In genomic region chr4:34157818-34158511, GRCm38 (mm10) we compare ENCODE assay signal across 20 mouse cellular contexts.
"Had no signal": no experiment of that assay in that cellular context is flagged by ENCODE, and none has a peak within 500 bp of the region (broad histone marks: within the 10 kb centered on the region; RNA-seq: fewer than 3 reads in every experiment).

No protein-coding gene starts in this region.

- H3K9ac ChIP-seq: liver, embryonic 14.5 days; lung, embryonic 14.5 days; midbrain, embryonic 12.5 days; neural tube, embryonic 13.5 days; neural tube, embryonic 15.5 days had no signal

- DNase-seq: lung, adult 18-20 months; lung, embryonic 14.5 days; lung, postnatal 10 days; lung, postnatal 4 days; midbrain, embryonic 14.5 days; retina, postnatal 1 day; right cerebral cortex, adult 18-20 months; right cerebral cortex, postnatal 25 days; right cerebral cortex, postnatal 4 days; spleen, adult 18-20 months; thymus, adult 2 months; thymus, postnatal 25 days; thymus, postnatal 4 days had no signal

- H3K4me2 ChIP-seq: lung, embryonic 14.5 days; midbrain, embryonic 12.5 days; neural tube, embryonic 13.5 days; neural tube, embryonic 15.5 days had no signal

- H3K27ac ChIP-seq: liver, embryonic 14.5 days; midbrain, embryonic 10.5 days; midbrain, embryonic 12.5 days; neural tube, embryonic 13.5 days; neural tube, embryonic 15.5 days had no signal

- H3K4me1 ChIP-seq: midbrain, embryonic 10.5 days; midbrain, embryonic 12.5 days; neural tube, embryonic 13.5 days; neural tube, embryonic 15.5 days had no signal

- H3K36me3 ChIP-seq: midbrain, embryonic 10.5 days; midbrain, embryonic 12.5 days; neural tube, embryonic 13.5 days; neural tube, embryonic 15.5 days had no signal

- ATAC-seq: midbrain, embryonic 16.5 days had no signal

- H3K4me3 ChIP-seq: midbrain, embryonic 10.5 days; midbrain, embryonic 12.5 days; myocyte; neural tube, embryonic 13.5 days; neural tube, embryonic 15.5 days had no signal

- H3K9me3 ChIP-seq: midbrain, embryonic 10.5 days; midbrain, embryonic 12.5 days; neural tube, embryonic 13.5 days; neural tube, embryonic 15.5 days had no signal

- H3K27me3 ChIP-seq: midbrain, embryonic 12.5 days; neural tube, embryonic 13.5 days; neural tube, embryonic 15.5 days had no signal
